Mouse (Mus musculus) liver, embryonic 12.5 days (tissue): ENCODE measurements around the gene Tmed1. TPM values are rescaled to one million over a fixed set of nuclear protein-coding genes. Genes with fewer than 3 reads are reported as not detected.
A peak's percentile ranks its signal among the peaks of the same experiment; 100 is the strongest.
"Not testable (repeated sequence)": the region's sequence is repeated elsewhere in the genome, so short reads cannot be mapped to it uniquely, and the experiment has no call there.

ENCODE experiments used
- ATAC-seq: fragments of 200-750 bp; cut with Nextera tagmentation; 2 replicates; pipeline ENCODE4 v1.8.0; 2017; ENCODE audit warnings: moderate number of reproducible peaks, mild to moderate bottlenecking, moderate library complexity
- H3K27ac ChIP-seq: fragments of 300-500 bp; sonication (generic); 2 replicates; pipeline ENCODE4 v1.5.1; 2016; ENCODE audit warnings: mild to moderate bottlenecking
- H3K27me3 ChIP-seq: fragments of 300-500 bp; sonication (generic); replicated peaks from 2 replicates; pipeline ENCODE4 v1.6.1; 2016; ENCODE audit warnings: mild to moderate bottlenecking, moderate library complexity
- H3K36me3 ChIP-seq: fragments of 300-500 bp; sonication (generic); 2 replicates; pipeline ENCODE4 v1.6.1; 2016; ENCODE audit warnings: mild to moderate bottlenecking, moderate library complexity
- H3K4me1 ChIP-seq: fragments of 300-500 bp; sonication (generic); 2 replicates; pipeline ENCODE4 v1.6.1; 2016
- H3K4me2 ChIP-seq: fragments of 300-500 bp; sonication (generic); 2 replicates; pipeline ENCODE4 v1.6.1; 2016; ENCODE audit warnings: mild to moderate bottlenecking, moderate library complexity
- H3K4me3 ChIP-seq: fragments of 300-500 bp; sonication (generic); 2 replicates; pipeline ENCODE4 v1.5.1; 2016; ENCODE audit warnings: mild to moderate bottlenecking, moderate library complexity
- H3K9ac ChIP-seq: fragments of 300-500 bp; sonication (generic); 2 replicates; pipeline ENCODE4 v1.6.1; 2016; ENCODE audit warnings: mild to moderate bottlenecking, moderate library complexity
- H3K9me3 ChIP-seq: fragments of 300-500 bp; sonication (generic); replicated peaks from 2 replicates; pipeline ENCODE4 v1.6.1; 2016; ENCODE audit warnings: mild to moderate bottlenecking, moderate library complexity
- WGBS: fragments of 180-500 bp; shearing (Covaris S2); methylation state at CpG from one replicate; pipeline ENCODE4 v1.1.7; 2016; ENCODE audit not compliant: insufficient replicate concordance; 5-methylcytosine and 5-hydroxymethylcytosine counted together
- polyA plus RNA-seq: library from polyadenylated mRNA; unstranded; fragments of >200 nt; fragmentation: Nextera tagmentation; extraction: Ambion mirVana; gene quantifications from 2 replicates; pipeline ENCODE4 v1.2.1, GENCODE M21; 2016

The Tmed1 gene
- polyA plus RNA-seq, 1 experiment from 2014 or later, result 42.8 TPM

DNA sequence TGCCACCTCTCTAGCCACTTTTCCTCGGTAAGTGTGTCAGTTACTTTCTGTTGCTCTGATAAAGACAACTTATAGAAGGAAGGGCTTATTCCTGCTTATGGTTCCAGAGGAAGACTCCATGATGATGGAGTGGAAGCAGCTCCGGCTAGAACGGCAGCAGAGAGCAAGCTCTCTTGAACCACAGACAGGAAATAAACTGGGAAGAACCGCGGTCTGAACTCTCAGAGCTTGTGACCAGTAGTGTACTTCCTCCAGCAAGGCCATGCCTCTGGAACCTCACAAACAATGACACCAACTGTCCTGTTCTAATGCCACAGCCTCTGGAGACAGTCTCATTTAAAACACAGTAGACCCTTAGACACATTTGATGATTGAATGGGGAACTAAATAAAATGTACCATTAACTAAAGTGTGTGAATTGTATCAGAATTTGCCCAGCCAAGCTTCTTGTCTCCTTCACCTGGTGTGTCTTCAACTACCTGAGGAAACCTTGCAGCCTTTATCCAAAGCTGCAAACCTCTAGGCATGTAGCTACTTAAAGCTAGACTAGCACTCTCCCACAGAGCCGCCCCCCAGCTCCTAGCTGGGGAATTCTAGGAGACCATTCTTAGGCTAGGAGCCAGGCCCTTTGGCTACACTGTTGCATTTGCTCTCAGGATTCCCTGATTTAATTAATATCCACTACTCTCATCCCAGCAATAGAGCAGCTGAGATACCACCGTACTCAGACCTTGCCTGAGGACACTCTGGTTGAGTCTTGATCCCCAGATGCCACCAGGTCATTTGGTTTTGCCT is 15.3 kb upstream of the Tmed1 start:
- WGBS, result 34% methylated on average over 7 of the region's 7 CpGs
- Histone ChIP-seq H3K36me3 (no peaks in the 10 kb centered on the region), H3K27ac (peak overlapping the region; percentile 32; the same call in 1 of the 2 replicates), H3K4me2 (no peak overlapping the region), H3K9me3 (no peaks in the 10 kb centered on the region), H3K27me3 (no peaks in the 10 kb centered on the region), H3K4me3 (no peak overlapping the region), H3K9ac (no peak overlapping the region), H3K4me1 (peaks cover 27% of the 10 kb centered on the region)
- no peak for ATAC-seq

GRCm38 (mm10) chr9:21518690-21519089 is 8.6 kb upstream of the Tmed1 start:
- not testable (repeated sequence) for H3K9me3 ChIP-seq, H3K4me2 ChIP-seq, H3K4me3 ChIP-seq, H3K27me3 ChIP-seq, H3K4me1 ChIP-seq, H3K9ac ChIP-seq, ATAC-seq, H3K36me3 ChIP-seq, H3K27ac ChIP-seq
- 70% methylated on average over 6 of the region's 6 CpGs for whole genome bisulfite sequencing

GRCm38 (mm10) chr9:21517947-21518495 is 8.0 kb upstream of the Tmed1 start:
- 68% methylated on average over 6 of the region's 6 CpGs for WGBS
- ATAC-seq, result no peak
- peaks cover 8% of the 10 kb centered on the region for H3K4me1 ChIP-seq
- no peak overlapping the region for H3K4me3 ChIP-seq
- no peak overlapping the region for H3K9ac ChIP-seq
- H3K27ac ChIP-seq, result no peak overlapping the region
- H3K9me3 ChIP-seq, result 0 out of 2 replicates have a peak, but pooled peaks cover 5% of the 10 kb centered on the region
- H3K4me2 ChIP-seq, result no peak overlapping the region
- H3K36me3 ChIP-seq, result no peaks in the 10 kb centered on the region
- H3K27me3 ChIP-seq, result no peaks in the 10 kb centered on the region

GRCm38 (mm10) chr9:21513466-21513865 is 3.4 kb upstream of the Tmed1 start:
- Histone ChIP-seq H3K9me3 (0 out of 2 replicates have a peak, but pooled peaks cover 5% of the 10 kb centered on the region), H3K4me3 (no peak overlapping the region), H3K36me3 (peaks cover 7% of the 10 kb centered on the region), H3K9ac (no peak overlapping the region), H3K4me1 (peaks cover 35% of the 10 kb centered on the region), H3K27ac (no peak overlapping the region), H3K4me2 (no peak overlapping the region), H3K27me3 (no peaks in the 10 kb centered on the region)
- 97% methylated on average over 4 of the region's 4 CpGs for WGBS
- no peak for ATAC-seq

- peak overlapping the region; percentile 80 for H3K27ac ChIP-seq
- H3K9me3 ChIP-seq, result 0 out of 2 replicates have a peak, but pooled peaks cover 5% of the 10 kb centered on the region
- H3K4me1 ChIP-seq, result peaks cover 35% of the 10 kb centered on the region
- WGBS, result 63% methylated on average over 9 of the region's 9 CpGs
- peak overlapping the region; percentile 70 for H3K4me3 ChIP-seq
- peak overlapping the region; percentile 81 for H3K4me2 ChIP-seq
- no peak for ATAC-seq
- H3K27me3 ChIP-seq, result no peaks in the 10 kb centered on the region
- peak overlapping the region; percentile 70 for H3K9ac ChIP-seq
- H3K36me3 ChIP-seq, result peaks cover 31% of the 10 kb centered on the region
Observed at GRCm38 (mm10) chr9:21511052-21511451, 1.0 kb upstream of the Tmed1 start.

- Histone ChIP-seq H3K36me3 (peaks cover 35% of the 10 kb centered on the region), H3K4me3 (peak overlapping the region; percentile 70), H3K27ac (peak overlapping the region; percentile 80), H3K9me3 (0 out of 2 replicates have a peak, but pooled peaks cover 5% of the 10 kb centered on the region), H3K9ac (peak overlapping the region; percentile 70), H3K27me3 (no peaks in the 10 kb centered on the region), H3K4me1 (peaks cover 35% of the 10 kb centered on the region), H3K4me2 (peak overlapping the region; percentile 81)
- no peak for ATAC-seq
- 5% methylated on average over 7 of the region's 7 CpGs for WGBS
Observed at GRCm38 (mm10) chr9:21510689-21511015, 600 bp upstream of the Tmed1 start.

DNA sequence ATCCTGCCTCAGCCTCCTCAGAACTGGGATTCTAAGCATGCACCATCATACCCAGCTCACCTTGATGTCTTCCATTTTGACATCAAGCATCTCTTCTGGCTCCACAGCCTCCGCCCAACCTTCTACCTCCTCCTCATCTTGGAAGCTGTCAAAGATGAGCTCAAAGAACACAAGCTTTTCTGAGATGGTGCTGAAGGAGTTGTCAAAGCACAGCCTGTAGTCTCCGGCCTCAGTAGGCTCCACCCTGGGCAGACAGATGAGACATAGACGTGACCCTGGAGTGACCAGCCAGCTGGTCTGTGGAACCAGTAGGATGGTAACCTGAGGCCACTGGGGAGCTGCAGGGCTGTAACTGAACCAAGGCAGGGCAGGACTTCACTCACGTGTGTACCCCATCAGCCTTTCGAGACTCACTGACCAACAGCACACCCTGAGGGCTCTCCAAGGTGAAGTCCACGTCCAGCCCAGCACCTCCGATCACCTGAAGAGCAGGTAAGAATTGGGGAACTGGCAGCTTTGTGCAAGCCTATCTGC is 1.1 kb downstream of the Tmed1 start:
- Histone ChIP-seq H3K4me1 (peaks cover 28% of the 10 kb centered on the region), H3K4me2 (peak overlapping the region; percentile 81), H3K9ac (peak overlapping the region; percentile 73), H3K27ac (peak overlapping the region; percentile 80; the same call in 1 of the 2 replicates), H3K4me3 (peak overlapping the region; percentile 70), H3K9me3 (0 out of 2 replicates have a peak, but pooled peaks cover 5% of the 10 kb centered on the region), H3K36me3 (peaks cover 53% of the 10 kb centered on the region), H3K27me3 (no peaks in the 10 kb centered on the region)
- no peak for ATAC-seq
- 73% methylated on average over 7 of the region's 7 CpGs for WGBS

DNA sequence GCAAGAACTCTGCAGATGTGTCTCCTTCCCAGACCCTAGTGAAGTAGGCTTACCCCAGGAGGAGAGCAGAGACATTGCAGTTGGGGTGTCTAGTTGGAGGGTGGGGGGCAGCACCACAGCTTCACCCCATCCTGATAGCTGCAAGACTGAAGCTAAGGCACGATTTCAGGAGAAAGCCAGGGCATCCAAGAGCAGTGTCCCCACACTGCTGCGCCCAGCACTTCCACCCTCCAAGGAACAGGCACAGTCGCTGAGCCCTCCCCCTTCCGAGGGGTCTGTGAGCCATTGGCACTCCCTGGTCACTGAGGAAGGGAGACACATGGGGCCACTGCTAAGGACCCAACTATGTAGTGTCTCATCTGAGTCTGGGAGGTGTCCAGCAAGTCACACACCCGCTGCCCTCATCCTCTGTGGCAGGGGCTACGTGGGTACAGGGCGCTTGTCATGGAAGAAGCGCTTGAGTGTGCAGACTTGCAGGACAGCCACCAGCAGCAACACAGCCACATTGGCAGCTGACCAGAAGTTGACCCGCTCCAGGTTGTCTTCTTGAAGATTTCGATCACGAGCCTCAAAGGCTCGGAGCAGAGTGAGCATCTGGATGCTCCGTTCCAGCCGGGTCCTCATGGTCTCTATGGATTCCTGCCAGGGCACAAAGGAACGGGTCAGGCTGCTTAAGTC is 2.2 kb downstream of the Tmed1 start:
- Histone ChIP-seq H3K9ac (no peak overlapping the region), H3K4me1 (peaks cover 28% of the 10 kb centered on the region), H3K9me3 (no peaks in the 10 kb centered on the region), H3K36me3 (peaks cover 63% of the 10 kb centered on the region), H3K27me3 (no peaks in the 10 kb centered on the region), H3K27ac (no peak overlapping the region), H3K4me2 (0 out of 2 replicates have a peak overlapping the region, but pooled peaks have one; percentile 81), H3K4me3 (no peak overlapping the region)
- no peak for ATAC-seq
- 85% methylated on average over 15 of the region's 15 CpGs for WGBS

DNA sequence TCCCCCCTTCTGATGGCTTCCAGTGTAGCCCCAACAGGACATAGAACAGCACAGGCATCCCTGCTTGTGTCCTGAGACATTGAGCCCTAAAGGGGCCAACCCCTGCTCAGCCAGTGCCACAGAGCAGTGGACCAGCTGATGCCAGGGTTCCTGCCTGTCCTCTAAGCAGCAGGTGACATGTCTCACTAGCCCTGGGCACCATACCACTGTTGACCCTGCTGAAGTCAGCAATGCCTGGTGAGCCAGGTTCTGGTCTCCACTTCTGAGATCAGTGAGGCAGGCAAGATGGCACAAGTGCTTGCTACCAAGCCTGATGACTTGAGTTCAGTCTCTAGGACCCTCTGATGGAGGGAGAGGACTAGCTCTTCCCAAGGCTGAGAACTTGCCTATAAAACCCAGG is 4.3 kb downstream of the Tmed1 start:
- Histone ChIP-seq H3K4me2 (no peak overlapping the region), H3K9ac (no peak overlapping the region), H3K27me3 (no peaks in the 10 kb centered on the region), H3K36me3 (peaks cover 75% of the 10 kb centered on the region), H3K4me3 (no peak overlapping the region), H3K27ac (no peak overlapping the region), H3K4me1 (peaks cover 20% of the 10 kb centered on the region), H3K9me3 (no peaks in the 10 kb centered on the region)
- ATAC-seq, result no peak

- Histone ChIP-seq H3K9ac (no peak overlapping the region), H3K9me3 (no peaks in the 10 kb centered on the region), H3K4me3 (no peak overlapping the region), H3K27ac (no peak overlapping the region), H3K36me3 (peaks cover 85% of the 10 kb centered on the region), H3K27me3 (no peaks in the 10 kb centered on the region), H3K4me1 (no peaks in the 10 kb centered on the region), H3K4me2 (no peak overlapping the region)
- no peak for ATAC-seq
- 88% methylated on average over 8 of the region's 8 CpGs for WGBS
Observed at GRCm38 (mm10) chr9:21503352-21503751, 6.7 kb downstream of the Tmed1 start.

GRCm38 (mm10) chr9:21498284-21498902 is 11.7 kb downstream of the Tmed1 start:
- peaks cover 83% of the 10 kb centered on the region for H3K36me3 ChIP-seq
- 86% methylated on average over 12 of the region's 12 CpGs for WGBS
- no peaks in the 10 kb centered on the region for H3K27me3 ChIP-seq
- H3K4me2 ChIP-seq, result no peak overlapping the region
- H3K4me1 ChIP-seq, result peaks cover 9% of the 10 kb centered on the region
- ATAC-seq, result no peak
- H3K9ac ChIP-seq, result no peak overlapping the region
- H3K27ac ChIP-seq, result no peak overlapping the region
- H3K9me3 ChIP-seq, result no peaks in the 10 kb centered on the region
- H3K4me3 ChIP-seq, result no peak overlapping the region
